Mouse (Mus musculus) monocyte, adult 2 months (primary cell): ENCODE data around the gene Isg20l2.

Experiments
- DNase-seq, 2 experiments: peaks; one replicate each; pipeline ENCODE4 v3.0.0; 2022; ENCODE audit warnings: low spot score in 2 of 2, low read depth in 1 of 2

Isg20l2 gene

GRCm38 (mm10) chr3:87947056-87947810 is 17.1 kb downstream of the Isg20l2 start:
- DNase-seq: no peak

DNA sequence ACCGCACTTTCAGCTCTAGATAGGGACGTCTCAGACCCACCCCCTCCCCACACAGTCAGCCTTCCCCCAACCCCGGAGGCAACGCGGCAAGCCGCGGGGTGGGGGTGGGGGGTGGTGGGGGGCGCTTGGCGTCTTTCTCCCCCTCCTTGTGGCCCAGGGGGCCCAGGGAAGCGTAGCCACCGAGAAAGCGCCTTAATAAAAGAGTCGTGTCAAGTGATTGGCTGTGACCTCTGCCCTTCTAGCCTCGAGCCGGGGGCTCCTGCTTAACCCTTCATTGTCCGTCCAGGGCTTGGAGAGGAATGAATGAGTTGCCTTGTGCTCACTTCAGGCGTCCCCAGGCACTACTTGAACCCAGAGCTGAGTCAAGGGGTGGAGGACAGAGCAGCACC is 17.7 kb downstream of the Isg20l2 start:
- DNase-seq: no peak

GRCm38 (mm10) chr3:87948378-87949265 is 18.5 kb downstream of the Isg20l2 start, which contains the start of gene Crabp2:
Gene Crabp2 (plus strand): TSS chr3:87948666.
- no peak for DNase-seq

DNA sequence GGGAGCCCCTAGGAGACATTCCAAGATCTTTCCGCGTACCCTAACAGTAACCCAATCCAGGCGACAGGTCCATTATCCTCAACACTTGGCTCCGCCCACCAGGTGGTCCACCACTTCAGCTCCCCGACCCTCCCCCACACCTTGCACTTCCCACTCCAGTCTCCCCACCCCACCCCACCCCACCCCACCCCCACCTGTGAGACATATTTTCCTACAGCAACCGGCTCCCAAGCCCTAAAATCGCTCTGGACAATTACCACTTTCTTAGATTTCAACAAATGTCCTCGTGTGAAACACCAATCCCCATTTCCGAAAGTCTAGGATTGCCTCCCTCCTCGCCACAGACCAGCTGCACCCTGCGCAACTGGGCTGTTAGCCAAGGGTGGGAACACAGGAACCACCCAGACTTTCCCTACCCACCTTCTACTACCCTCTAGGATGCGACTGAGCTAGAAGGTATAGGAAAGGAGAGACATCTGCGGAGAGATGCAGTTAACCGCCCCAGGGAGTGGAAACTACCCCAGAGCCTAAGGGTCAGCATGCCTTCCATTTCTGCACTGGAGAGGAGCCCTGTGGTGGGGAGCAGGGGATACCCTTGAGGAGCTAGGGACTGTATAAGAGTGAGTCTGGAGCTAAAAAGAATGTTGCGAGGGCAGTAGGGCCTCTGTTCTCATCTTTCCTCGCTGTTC is 19.3 kb downstream of the Isg20l2 start:
- DNase-seq: no peak

- DNase-seq: no peak
These were observed 19.9 kb downstream of the Isg20l2 start for GRCm38 (mm10) chr3:87949955-87950515.

DNA sequence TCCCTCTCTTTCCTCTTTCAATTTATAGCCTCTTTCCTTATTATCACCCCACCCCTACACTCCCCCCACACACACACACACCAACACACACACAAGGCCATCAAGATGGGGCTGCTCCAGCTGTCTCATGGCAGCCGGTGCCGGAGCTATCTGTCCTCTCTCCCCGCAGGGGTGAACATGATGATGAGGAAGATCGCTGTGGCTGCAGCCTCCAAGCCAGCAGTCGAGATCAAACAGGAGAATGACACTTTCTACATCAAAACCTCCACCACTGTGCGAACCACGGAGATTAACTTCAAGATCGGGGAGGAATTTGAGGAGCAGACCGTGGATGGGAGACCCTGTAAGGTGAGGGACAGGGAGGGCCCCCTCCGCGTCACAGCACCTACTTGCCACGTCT is 21.8 kb downstream of the Isg20l2 start:
- no peak for DNase-seq

- no peak for DNase-seq
These were observed 22.3 kb downstream of the Isg20l2 start for GRCm38 (mm10) chr3:87952440-87952839.

- no peak for DNase-seq
These were observed 27.9 kb downstream of the Isg20l2 start for GRCm38 (mm10) chr3:87958056-87958455.

DNA sequence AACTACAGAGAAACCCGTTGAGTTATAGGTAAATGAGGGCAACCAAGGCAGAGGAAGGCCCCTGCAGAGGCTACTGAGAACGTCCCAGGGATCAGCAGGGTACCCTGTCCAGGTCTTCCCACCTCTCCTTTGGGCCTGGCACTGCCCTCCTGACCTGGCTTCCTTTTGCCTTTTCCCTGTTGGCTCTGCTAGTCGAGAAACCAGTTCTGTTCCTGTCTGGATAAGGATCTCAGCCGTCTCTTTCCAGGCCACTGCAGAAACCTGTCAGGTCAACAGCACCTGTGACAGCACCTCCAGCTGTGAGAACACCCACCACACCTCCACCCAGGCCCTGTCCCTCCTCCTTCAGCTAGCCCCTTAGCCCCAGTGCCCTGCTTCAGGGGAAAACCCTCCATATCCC is 28.4 kb downstream of the Isg20l2 start:
- DNase-seq: no peak

DNA sequence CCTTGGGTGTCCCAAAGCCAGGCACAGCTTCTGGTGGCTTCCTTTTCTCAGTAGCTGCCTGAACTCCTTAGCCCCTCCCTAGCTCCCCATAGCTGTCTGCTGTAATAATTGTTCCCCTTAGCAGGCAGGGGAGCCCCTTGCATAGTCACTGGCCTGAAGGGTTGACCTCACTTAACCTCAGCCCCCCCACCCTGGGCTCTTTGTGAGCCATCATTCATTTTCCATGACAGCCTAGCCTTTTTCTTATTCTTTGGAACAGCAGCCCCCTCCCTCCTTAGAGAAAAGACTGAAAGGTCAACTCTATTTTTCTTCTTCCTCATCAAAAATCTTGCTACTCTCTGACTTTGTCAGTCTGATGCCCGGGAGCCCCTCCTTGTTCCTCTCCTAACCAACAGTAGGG is 28.9 kb downstream of the Isg20l2 start:
- DNase-seq: no peak

DNA sequence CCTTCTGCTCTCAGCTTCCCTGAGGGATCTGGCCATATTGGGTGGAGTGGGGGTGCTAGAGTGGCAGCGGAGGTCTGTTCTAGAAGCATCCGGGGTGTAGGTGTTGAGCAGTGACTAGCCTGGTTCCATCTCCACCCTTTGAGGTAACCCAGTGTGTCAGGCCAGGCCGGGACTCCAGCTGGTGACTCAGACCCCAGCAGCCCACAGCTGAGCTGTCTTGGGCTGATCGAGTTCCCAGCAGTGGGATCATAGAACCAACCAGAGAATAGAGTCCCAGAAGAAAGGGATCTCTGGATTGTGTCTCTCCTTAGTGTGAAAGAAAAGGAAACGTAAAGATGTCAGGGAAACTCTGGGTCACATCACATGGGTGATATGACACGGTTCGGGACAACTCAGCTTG is 29.3 kb downstream of the Isg20l2 start:
- DNase-seq: no peak

- no peak for DNase-seq
These were observed 30.1 kb downstream of the Isg20l2 start for GRCm38 (mm10) chr3:87960191-87960585.

DNA sequence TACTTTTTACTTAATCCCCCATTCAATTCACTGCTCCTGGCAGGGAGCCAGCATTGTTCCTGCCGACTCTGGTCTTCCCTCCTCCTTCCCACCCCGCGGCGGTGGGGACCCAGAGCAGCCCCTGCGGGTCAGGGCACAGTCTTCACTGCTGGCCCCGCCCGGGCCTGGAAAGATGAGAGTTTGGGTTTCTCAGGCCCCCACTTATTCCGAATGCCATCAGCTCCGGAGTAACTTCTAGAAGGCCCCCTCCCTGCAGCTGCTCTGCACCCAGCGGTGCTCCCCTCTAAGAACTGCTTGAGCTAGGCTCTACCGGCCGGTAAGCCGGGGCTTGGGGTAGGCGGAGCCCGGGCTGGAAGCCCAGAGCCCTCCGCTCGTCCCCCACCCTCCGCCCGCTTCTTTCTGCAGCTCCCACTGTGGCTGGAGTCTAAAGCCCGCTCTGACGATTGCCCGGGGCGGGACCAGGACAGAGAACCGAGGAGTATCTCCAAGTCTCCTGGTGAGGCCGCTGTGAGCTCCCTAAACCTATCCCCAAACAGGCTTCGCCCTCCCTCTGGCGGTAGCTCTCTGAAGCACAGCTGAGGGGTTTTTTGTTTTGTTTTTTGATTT is 30.6 kb downstream of the Isg20l2 start:
- peak; percentile 29 to 59 for DNase-seq

DNA sequence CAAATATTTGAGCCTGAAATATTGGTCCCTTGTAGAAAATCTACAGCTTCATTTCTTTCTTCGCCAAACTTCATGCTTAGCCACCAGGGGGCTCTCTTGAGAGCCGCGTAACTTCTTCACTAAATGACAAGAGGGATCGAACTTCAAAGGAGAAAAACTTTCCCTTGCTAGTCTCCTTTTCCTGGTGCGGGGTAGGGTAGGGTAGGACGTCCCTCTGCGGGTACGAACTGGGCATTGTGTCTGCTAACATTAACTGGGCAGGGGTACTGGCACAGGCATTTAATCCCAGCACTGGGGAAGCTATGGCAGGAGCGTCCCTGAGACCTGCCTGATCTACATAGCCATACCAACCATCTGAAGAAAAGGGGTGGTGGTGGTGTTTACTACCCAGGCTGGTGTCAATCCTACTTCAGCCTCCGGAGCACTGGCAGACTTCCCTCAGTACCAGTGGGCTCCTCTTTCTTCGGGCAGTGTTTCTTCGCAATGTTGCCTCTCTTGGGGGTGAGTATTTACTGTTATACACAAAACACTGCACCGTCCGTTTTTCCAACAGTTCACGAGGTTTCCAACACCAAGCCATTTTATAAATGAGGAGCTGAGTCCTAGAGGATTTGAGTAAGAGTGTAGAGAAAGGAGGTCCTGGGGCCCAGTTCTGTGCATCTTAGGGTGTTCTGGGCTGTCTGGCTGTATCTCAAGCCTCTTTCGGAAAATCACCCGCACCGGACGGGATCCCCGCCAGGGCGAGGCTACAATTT is 40.2 kb downstream of the Isg20l2 start:
- no peak for DNase-seq

DNA sequence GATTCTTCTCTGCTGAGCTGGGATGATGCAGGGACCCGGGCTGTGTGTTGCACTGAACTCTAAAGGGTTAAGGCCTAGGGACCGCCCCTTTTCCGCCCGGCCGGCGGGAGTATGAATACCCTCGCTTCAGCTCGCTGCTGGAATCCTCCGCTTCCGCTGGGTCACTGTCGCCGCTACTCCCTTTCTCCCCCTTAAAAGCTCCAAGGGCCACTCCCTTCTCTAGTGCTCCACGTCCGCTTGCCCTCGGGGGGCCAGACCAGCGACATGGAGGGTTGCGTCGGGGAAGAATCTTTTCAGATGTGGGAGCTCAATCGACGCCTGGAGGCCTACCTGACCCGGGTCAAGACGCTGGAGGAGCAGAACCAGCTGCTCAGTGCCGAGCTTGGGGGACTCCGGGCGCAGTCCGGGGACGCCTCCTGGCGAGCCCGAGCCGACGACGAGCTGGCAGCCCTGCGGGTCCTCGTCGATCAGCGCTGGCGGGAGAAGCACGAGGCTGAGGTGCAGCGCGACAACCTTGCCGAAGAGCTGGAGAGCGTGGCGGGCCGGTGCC is 40.9 kb downstream of the Isg20l2 start, which contains the start of gene Nes:
TSS of gene Nes (plus strand) at position 140 of the 550 bp plus-strand sequence.
- DNase-seq: no peak

DNA sequence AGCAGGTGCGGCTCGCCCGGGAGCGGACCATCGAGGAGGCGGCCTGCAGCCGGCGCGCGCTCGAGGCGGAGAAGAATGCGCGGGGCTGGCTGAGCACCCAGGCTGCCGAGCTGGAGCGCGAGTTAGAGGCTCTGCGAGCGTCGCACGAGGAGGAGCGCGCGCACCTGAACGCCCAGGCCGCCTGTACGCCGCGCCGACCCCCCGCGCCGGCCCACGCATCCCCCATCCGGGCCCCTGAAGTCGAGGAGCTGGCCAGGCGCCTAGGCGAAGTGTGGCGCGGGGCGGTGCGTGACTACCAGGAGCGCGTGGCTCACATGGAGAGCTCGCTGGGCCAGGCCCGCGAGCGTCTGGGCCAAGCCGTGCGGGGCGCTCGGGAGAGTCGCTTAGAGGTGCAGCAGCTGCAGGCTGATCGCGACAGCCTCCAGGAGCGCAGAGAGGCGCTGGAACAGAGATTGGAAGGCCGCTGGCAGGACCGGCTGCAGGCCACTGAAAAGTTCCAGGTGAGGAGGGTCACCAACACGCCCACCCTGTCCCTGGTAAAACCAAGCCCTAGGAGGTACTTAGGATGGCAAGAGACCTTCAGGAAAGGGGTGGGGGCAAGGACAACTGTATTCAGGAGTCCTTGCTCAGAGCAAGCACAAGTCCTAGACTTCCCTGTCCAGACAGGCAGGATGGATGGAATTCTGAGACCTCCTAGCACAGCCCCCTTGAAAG is 41.5 kb downstream of the Isg20l2 start:
- no peak for DNase-seq

DNA sequence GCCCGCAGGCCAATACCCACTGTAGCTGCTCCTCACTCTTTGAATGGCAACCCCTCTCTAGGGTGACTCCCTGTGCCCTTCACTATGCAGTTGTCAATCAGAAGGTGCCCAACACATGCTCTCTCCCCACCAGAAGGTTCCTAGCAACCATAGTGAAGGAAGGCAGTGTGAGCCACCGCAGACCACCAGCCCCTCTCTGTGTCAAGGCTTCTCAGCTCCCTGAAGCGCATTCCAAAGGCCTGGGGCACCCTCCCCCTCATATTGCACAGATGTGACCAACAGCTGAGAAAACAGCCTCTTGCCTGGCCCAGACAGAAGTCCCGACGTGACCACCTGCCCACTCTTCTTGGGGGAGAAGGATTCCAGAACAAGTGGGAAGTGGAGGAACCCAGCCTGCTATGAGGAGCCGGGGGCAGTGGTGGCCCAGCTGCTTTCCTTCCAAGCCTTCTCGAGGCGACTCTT is 42.1 kb downstream of the Isg20l2 start:
- no peak for DNase-seq

DNA sequence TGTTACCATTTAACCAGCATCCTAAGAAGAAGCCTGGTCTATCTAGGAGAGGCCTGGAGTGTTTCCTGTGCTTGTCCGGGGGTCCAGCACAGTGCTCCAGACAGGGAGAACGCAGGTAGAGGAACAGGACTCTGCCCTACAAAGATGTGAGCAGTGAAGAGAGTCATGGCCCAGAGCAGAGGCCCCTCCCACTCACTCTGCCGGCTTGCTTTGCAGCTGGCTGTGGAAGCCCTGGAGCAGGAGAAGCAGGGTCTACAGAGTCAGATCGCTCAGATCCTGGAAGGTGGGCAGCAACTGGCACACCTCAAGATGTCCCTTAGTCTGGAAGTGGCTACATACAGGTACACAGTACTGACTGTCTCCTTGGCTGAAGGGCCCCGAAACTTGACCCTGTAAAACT is 42.7 kb downstream of the Isg20l2 start:
- DNase-seq: no peak
